Mouse (Mus musculus) liver, adult 2 months (tissue): ENCODE measurements at regions not wholly inside any gene's neighbourhood (a gene's known extent, or its start where the extent isn't known, plus 50 kb on each side); places are given as distances from the start of the nearest gene placed in this dataset.

Experiments used
- DNase-seq: peaks from one replicate; pipeline ENCODE4 v3.0.0-alpha.2; 2011; ENCODE audit warnings: low read depth, low spot score; ENCODE audit errors: extremely low read depth
- H3K27ac ChIP-seq: fragments of 200-500 bp; replicated peaks from 2 replicates; pipeline ENCODE4 v1.5.1; 2012; ENCODE audit warnings: low read depth, mild to moderate bottlenecking, control low read depth, inconsistent platforms, low read length; ENCODE audit not compliant: insufficient read depth
- H3K27me3 ChIP-seq: fragments of 200-500 bp; 2 replicates; pipeline ENCODE4 v1.6.1; 2012; ENCODE audit warnings: mild to moderate bottlenecking, moderate library complexity, low read length, inconsistent platforms; ENCODE audit not compliant: control insufficient read depth, insufficient read depth
- H3K36me3 ChIP-seq: fragments of 200-500 bp; 2 replicates; pipeline ENCODE4 v1.6.1; 2012; ENCODE audit warnings: low read length, inconsistent platforms; ENCODE audit not compliant: control insufficient read depth, insufficient read depth
- H3K4me1 ChIP-seq: fragments of 200-500 bp; 2 replicates; pipeline ENCODE4 v1.6.1; 2011; ENCODE audit warnings: low read length; ENCODE audit not compliant: control insufficient read depth, insufficient read depth
- H3K4me3 ChIP-seq: fragments of 200-500 bp; 2 replicates; pipeline ENCODE4 v1.5.1; 2011; ENCODE audit warnings: low read depth, mild to moderate bottlenecking, control low read depth, low read length, moderate library complexity; ENCODE audit not compliant: insufficient read depth
- H3K79me2 ChIP-seq: fragments of 200-500 bp; 2 replicates; pipeline ENCODE4 v1.6.1; 2012; ENCODE audit warnings: inconsistent platforms, mild to moderate bottlenecking, low read length, moderate library complexity; ENCODE audit not compliant: control insufficient read depth, insufficient read depth
- H3K9ac ChIP-seq: fragments of 200-500 bp; 2 replicates; pipeline ENCODE4 v1.6.1; 2012; ENCODE audit warnings: low read depth, mild to moderate bottlenecking, control low read depth, inconsistent platforms, low read length
- CTCF ChIP-seq: fragments of 200-500 bp; IDR thresholded peaks from 2 replicates; pipeline ENCODE4 v1.5.1; 2011; ENCODE audit warnings: low read depth, low read length, control low read depth
- POLR2A ChIP-seq: fragments of 200-500 bp; IDR thresholded peaks from 2 replicates; pipeline ENCODE4 v1.6.1; 2011; ENCODE audit warnings: low read length, control low read depth; ENCODE audit not compliant: insufficient read depth; ENCODE audit errors: extremely low read depth
- WGBS: fragments of 180-500 bp; shearing (Covaris S2); methylation state at CpG from one replicate; pipeline ENCODE4 v1.1.7; 2018; 5-methylcytosine and 5-hydroxymethylcytosine counted together

DNA sequence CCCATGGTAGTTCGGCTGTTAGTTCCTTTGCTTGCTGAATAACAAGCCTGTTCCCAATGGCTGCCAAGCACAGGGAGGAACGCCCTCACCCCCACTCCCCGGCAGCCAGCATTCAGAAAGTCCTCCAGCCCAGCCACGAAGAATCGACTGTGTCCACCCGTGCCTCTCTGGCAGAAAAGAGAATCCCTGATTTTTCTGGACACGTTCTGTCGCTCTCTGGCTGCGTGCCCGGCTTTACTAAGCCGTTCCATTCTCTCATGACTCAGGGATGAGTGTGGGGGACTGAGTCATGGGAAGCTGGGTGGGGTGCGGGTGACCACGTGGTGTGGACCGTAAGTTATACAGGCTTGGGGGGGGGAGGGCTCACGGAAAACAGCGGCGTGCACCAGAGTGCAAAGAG lies 502.8 kb upstream of the Tbx3 start:
- H3K27ac ChIP-seq: no peak overlapping the region
- no peak for DNase-seq
- no peaks in the 10 kb centered on the region for H3K27me3 ChIP-seq
- no peak for TF ChIP-seq POLR2A
- TF ChIP-seq CTCF: no peak
- H3K4me3 ChIP-seq: no peak overlapping the region
- 90% methylated on average over 17 of the region's 17 CpGs for WGBS
- no peaks in the 10 kb centered on the region for H3K79me2 ChIP-seq
- no peaks in the 10 kb centered on the region for H3K36me3 ChIP-seq
- no peaks in the 10 kb centered on the region for H3K4me1 ChIP-seq
- H3K9ac ChIP-seq: no peak overlapping the region

DNA sequence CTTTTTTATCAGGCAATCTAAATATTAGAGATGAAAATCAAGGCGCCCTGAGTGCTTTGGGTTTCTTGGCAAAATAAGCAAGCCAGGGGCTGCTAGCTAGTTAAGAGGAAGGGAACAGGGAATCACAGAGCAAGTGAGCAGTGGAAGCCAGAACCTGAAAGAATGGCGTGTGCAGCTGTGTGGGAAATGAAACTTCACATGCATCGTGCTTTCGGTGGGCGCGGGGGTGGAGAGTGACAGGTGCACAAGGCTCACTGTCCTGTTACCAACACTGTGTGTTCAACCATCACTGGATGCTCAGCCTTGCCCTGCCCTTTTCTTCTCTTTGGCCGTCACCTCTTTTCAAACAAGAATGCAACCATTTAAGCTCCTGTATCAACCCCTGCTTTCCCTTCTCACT lies 501.2 kb upstream of the Tbx3 start:
- no peaks in the 10 kb centered on the region for H3K36me3 ChIP-seq
- no peaks in the 10 kb centered on the region for H3K79me2 ChIP-seq
- no peak for DNase-seq
- no peak overlapping the region for H3K9ac ChIP-seq
- H3K27me3 ChIP-seq: no peaks in the 10 kb centered on the region
- 87% methylated on average over 7 of the region's 7 CpGs for WGBS
- TF ChIP-seq CTCF (no peak), POLR2A (no peak)
- no peaks in the 10 kb centered on the region for H3K4me1 ChIP-seq
- no peak overlapping the region for H3K27ac ChIP-seq
- H3K4me3 ChIP-seq: no peak overlapping the region

DNA sequence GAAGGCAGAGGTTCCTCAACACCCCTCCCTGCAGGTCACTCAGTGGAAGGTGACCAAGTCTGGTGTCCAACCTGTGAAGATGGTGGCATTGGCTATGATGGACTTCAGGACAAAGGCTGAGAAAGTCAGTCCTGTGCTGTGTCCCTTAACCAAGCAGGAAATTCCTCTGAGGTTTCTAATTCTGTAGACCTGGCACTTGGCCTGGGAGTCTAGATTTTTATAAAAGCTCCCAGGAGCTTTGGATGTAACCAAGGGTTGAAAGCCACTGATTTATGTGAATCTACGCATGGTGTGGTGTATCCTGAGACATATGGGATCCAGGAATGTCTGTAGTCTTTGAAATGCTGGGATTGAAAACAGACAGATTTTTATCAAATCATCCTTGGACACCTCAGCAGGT lies 498.8 kb upstream of the Tbx3 start:
- no peak for TF ChIP-seq POLR2A
- no peak for TF ChIP-seq CTCF
- no peak for DNase-seq

DNA sequence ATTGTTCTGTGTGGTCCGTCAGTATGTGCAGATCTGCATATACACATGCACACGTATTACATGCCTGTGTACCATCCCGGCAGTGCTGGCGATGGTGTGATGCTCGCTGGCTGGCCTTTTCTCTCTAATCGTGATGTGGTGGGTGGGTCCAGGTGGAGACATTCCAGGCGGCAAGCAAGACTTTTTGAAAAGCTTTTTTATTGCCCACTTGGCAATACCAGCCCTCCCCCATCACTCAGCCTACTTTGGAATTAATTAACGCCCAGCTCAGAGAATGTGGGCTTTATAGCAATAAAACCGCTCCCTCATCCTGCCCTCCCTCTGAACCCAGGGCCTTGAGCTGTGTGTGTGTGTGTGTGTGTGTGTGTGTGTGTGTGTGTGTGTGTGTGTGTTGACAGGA lies 491.7 kb upstream of the Tbx3 start:
- Histone ChIP-seq H3K4me3 (no peak overlapping the region), H3K79me2 (no peaks in the 10 kb centered on the region), H3K9ac (no peak overlapping the region), H3K36me3 (no peaks in the 10 kb centered on the region), H3K27me3 (no peaks in the 10 kb centered on the region), H3K27ac (no peak overlapping the region), H3K4me1 (no peaks in the 10 kb centered on the region)
- no peak for DNase-seq
- TF ChIP-seq POLR2A (no peak), CTCF (no peak)
- WGBS: 83% methylated on average over 9 of the region's 9 CpGs

More for the DNA sequence above, 498.8 kb upstream of the Tbx3 start:
- Histone ChIP-seq H3K36me3 (no peaks in the 10 kb centered on the region), H3K27me3 (no peaks in the 10 kb centered on the region), H3K79me2 (no peaks in the 10 kb centered on the region), H3K4me1 (no peaks in the 10 kb centered on the region), H3K4me3 (no peak overlapping the region), H3K27ac (no peak overlapping the region), H3K9ac (no peak overlapping the region)
- 80% methylated on average over 1 of the region's 1 CpGs for WGBS

DNA sequence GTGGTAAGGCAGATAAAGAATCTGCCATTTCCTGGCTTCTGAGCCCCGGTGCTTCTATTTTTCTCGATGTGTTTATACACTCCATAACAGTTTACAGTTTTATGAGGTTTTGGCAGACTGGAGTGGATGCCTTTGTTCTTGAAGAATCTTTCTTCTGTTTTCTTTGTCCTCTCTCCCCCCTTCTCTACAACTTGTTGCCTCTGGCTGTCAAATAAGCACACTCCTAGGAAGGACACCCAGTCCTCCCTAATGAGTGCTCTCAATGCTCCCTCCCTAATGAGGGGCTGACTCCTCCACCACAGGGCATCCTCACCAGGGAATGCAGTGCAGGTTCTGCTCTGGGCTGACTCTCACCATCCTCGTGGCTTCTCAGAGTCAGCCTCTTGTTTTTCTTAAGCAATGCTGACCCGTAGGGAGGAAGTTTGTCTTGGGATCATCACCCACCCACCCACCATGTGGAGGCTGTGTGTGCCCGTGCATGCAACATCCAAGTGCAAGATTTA lies 486.9 kb upstream of the Tbx3 start:
- no peak for DNase-seq
- no peak overlapping the region for H3K9ac ChIP-seq
- H3K4me3 ChIP-seq: no peak overlapping the region
- H3K79me2 ChIP-seq: no peaks in the 10 kb centered on the region
- no peak for TF ChIP-seq CTCF
- no peak for TF ChIP-seq POLR2A
- WGBS: 65% methylated on average over 5 of the region's 5 CpGs
- no peak overlapping the region for H3K27ac ChIP-seq
- H3K4me1 ChIP-seq: no peaks in the 10 kb centered on the region
- H3K27me3 ChIP-seq: no peaks in the 10 kb centered on the region
- H3K36me3 ChIP-seq: no peaks in the 10 kb centered on the region

DNA sequence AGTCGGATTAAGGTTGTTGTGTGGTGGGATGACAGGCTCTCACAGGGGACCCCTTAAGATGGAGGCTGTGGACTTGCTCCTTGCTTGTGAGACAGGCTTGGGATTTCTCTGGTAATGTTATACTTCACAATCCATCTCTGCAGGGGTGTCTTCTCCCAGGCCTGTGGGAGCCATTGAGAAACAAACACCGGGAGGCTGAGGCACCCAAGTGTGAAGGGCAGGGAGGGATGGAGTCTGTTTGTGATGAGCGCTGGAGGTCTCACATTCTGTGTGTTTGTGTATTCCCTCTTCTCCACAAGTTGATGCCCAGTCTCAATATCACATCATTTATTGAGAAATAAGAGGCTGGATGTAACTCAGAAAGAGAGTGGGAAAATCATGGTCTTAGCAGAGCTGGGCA lies 483.9 kb upstream of the Tbx3 start:
- Histone ChIP-seq H3K27ac (no peak overlapping the region), H3K36me3 (no peaks in the 10 kb centered on the region), H3K4me3 (no peak overlapping the region), H3K9ac (no peak overlapping the region), H3K79me2 (no peaks in the 10 kb centered on the region), H3K4me1 (no peaks in the 10 kb centered on the region), H3K27me3 (no peaks in the 10 kb centered on the region)
- TF ChIP-seq CTCF (no peak), POLR2A (no peak)
- no peak for DNase-seq
- WGBS: 80% methylated on average over 3 of the region's 3 CpGs
